Mouse (Mus musculus): ENCODE measurements around the gene Slc22a1.

The Slc22a1 gene

GRCm38 (mm10) chr17:12675646-12676045, at the start of gene Slc22a1:
Gene Slc22a1, minus strand, starts transcription at chr17:12675829.
- Histone ChIP-seq H3K27me3 (ENCODE audit: insufficient read depth, low read length) (no peaks in the 10 kb centered on the region), H3K36me3 (ENCODE audit: insufficient read depth, low read length) (no peaks in the 10 kb centered on the region), H3K9me3 (ENCODE audit: low read length) (peaks cover 10% of the 10 kb centered on the region; the same call in 1 of the 2 replicates), H3K4me1 (replicated peaks; ENCODE audit: low read depth, low read length) (no peaks in the 10 kb centered on the region), H3K4me3 (replicated peaks; ENCODE audit: low read length) (no peak within 1 kb of the TSS)
- TF ChIP-seq NANOG (IDR thresholded peaks at IDR 0.05; ENCODE audit: borderline replicate concordance, low read length) (no peak), CTCF (conservative IDR thresholded peaks at IDR 0.05; ENCODE audit: low read length) (no peak), POU5F1 (IDR thresholded peaks at IDR 0.05; ENCODE audit: borderline replicate concordance, low read length) (no peak)

DNA sequence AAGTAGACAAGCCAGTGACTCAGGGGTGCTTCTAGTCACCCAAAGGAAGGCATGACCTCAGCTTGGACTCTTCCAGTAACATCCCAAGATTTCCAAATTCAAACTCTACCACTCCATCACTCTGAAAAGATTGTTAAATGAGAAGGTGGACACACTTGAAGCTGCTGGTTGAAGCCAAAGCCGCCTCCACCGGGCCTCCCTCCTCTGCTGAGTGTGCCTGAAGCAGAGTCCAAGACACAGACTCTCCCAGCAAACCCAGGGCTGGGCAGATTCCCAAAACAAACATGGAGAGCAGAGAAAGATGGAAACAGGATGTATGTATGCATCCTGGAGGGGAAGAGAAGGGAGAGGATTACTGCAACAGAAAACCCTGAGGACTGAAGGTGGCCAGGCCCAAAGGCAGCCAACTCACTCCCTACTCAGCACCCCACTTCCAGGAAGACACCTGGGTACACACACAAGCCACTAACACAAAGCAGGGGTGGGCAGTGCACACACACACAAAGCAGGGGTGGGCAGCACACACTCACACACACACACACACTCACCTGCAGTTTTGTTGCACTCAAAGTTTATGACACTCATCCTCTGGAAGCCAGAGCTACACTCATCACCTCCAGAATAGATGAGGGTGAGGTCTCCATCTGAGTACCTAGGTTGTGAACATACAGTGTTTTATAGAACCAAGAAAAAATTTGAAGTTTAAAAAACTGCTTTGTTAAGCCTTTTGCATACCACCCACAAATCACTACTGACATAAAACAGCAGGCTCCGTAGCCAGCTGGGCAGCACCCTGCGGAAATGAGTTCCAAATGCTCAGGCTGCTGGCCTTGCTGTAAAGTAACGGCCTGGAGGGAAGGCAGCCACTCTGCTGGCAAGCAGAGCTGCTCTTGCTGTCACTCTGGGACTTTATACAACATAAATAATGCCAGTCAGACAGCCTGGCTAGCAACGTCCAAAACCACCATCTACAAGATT, 49.4 kb upstream of the Slc22a1 start:
- H3K36me3 ChIP-seq (ENCODE audit: insufficient read depth, low read length): peaks cover 79% of the 10 kb centered on the region
- TF ChIP-seq CTCF (conservative IDR thresholded peaks at IDR 0.05; ENCODE audit: low read length) (no peak), POU5F1 (IDR thresholded peaks at IDR 0.05; ENCODE audit: borderline replicate concordance, low read length) (no peak), NANOG (IDR thresholded peaks at IDR 0.05; ENCODE audit: borderline replicate concordance, low read length) (no peak)
- no peaks in the 10 kb centered on the region for H3K27me3 ChIP-seq (ENCODE audit: insufficient read depth, low read length)
- H3K4me1 ChIP-seq (replicated peaks; ENCODE audit: low read depth, low read length): no peaks in the 10 kb centered on the region
- H3K4me3 ChIP-seq (replicated peaks; ENCODE audit: low read length): no peak overlapping the region
- H3K9me3 ChIP-seq (ENCODE audit: low read length): no peaks in the 10 kb centered on the region

GRCm38 (mm10) chr17:12723986-12724766, 48.5 kb upstream of the Slc22a1 start:
- Histone ChIP-seq H3K9me3 (ENCODE audit: low read length) (no peaks in the 10 kb centered on the region), H3K4me1 (replicated peaks; ENCODE audit: low read depth, low read length) (no peaks in the 10 kb centered on the region), H3K27me3 (ENCODE audit: insufficient read depth, low read length) (no peaks in the 10 kb centered on the region), H3K36me3 (ENCODE audit: insufficient read depth, low read length) (peaks cover 80% of the 10 kb centered on the region), H3K4me3 (replicated peaks; ENCODE audit: low read length) (no peak overlapping the region)
- TF ChIP-seq POU5F1 (IDR thresholded peaks at IDR 0.05; ENCODE audit: borderline replicate concordance, low read length): no peak
- TF ChIP-seq NANOG (IDR thresholded peaks at IDR 0.05; ENCODE audit: borderline replicate concordance, low read length): no peak
- no peak for TF ChIP-seq CTCF (conservative IDR thresholded peaks at IDR 0.05; ENCODE audit: low read length)

DNA sequence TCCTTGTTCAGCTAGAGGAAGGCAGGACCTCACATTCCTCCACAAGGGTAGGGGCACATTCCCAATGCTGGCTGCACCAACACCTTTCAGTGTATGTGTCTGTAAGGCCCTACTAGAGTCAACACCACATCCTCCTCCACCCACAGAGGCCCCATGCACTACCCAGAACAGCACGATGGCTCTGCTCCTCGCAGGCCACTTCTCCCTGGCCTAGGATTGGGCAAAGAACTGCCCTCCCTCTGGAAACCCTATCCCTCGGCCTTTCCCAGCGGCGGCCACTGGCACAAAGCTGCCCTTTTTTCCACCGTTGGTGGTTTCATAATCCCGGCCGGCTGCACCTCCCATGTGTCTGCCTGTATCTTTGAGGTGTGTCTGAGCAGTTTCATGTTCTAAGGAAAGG, 47.0 kb upstream of the Slc22a1 start:
- no peaks in the 10 kb centered on the region for H3K9me3 ChIP-seq (ENCODE audit: low read length)
- H3K36me3 ChIP-seq (ENCODE audit: insufficient read depth, low read length): peaks cover 88% of the 10 kb centered on the region
- no peak overlapping the region for H3K4me3 ChIP-seq (replicated peaks; ENCODE audit: low read length)
- no peaks in the 10 kb centered on the region for H3K4me1 ChIP-seq (replicated peaks; ENCODE audit: low read depth, low read length)
- no peak for TF ChIP-seq NANOG (IDR thresholded peaks at IDR 0.05; ENCODE audit: borderline replicate concordance, low read length)
- TF ChIP-seq POU5F1 (IDR thresholded peaks at IDR 0.05; ENCODE audit: borderline replicate concordance, low read length): no peak
- TF ChIP-seq CTCF (conservative IDR thresholded peaks at IDR 0.05; ENCODE audit: low read length): no peak
- no peaks in the 10 kb centered on the region for H3K27me3 ChIP-seq (ENCODE audit: insufficient read depth, low read length)

DNA sequence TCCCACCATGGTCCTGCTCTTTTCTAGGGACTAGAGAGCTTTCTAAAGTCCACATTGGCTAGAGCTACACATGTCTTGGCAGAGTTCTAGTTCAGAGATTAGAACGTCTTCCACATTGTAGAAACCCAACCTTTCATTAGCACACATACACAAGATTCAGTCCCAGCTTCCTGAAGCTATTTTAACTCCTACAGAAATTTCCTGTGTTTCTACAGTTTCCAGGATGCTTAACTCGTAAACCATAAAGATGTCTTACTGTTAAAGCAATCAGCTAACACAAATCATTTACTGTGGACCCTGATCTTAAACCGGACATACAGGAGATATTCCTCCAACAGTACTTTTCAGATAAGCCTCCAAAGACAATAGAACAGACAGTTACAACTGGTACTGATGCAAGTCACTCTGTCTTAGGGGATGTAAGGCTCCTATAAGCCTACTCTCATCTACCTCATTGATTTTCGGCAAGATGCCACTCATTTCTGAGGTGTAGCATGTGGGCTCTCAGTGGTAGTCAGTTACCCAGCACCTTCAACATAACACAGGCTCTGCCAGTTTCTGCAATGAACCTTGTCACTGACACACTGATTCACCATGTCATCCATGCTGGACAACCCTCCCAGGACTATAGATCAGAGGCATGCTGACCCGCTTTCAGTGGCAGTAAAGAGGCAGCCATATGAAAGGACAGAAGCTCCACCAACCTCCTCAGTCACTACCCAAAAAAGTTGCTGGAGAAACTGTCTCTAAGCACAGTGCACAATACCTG, 45.7 kb upstream of the Slc22a1 start:
- TF ChIP-seq POU5F1 (IDR thresholded peaks at IDR 0.05; ENCODE audit: borderline replicate concordance, low read length): no peak
- TF ChIP-seq CTCF (conservative IDR thresholded peaks at IDR 0.05; ENCODE audit: low read length): no peak
- TF ChIP-seq NANOG (IDR thresholded peaks at IDR 0.05; ENCODE audit: borderline replicate concordance, low read length): no peak
- H3K4me1 ChIP-seq (replicated peaks; ENCODE audit: low read depth, low read length): no peaks in the 10 kb centered on the region

GRCm38 (mm10) chr17:12718251-12718650, 42.6 kb upstream of the Slc22a1 start:
- Histone ChIP-seq H3K4me3 (replicated peaks; ENCODE audit: low read length) (no peak overlapping the region), H3K36me3 (ENCODE audit: insufficient read depth, low read length) (peaks cover 94% of the 10 kb centered on the region), H3K27me3 (ENCODE audit: insufficient read depth, low read length) (no peaks in the 10 kb centered on the region), H3K9me3 (ENCODE audit: low read length) (no peaks in the 10 kb centered on the region), H3K4me1 (replicated peaks; ENCODE audit: low read depth, low read length) (no peaks in the 10 kb centered on the region)
- no peak for TF ChIP-seq CTCF (conservative IDR thresholded peaks at IDR 0.05; ENCODE audit: low read length)

More for the DNA sequence above, 45.7 kb upstream of the Slc22a1 start:
- no peaks in the 10 kb centered on the region for H3K9me3 ChIP-seq (ENCODE audit: low read length)
- H3K4me3 ChIP-seq (replicated peaks; ENCODE audit: low read length): no peak overlapping the region
- no peaks in the 10 kb centered on the region for H3K27me3 ChIP-seq (ENCODE audit: insufficient read depth, low read length)
- peaks cover 90% of the 10 kb centered on the region for H3K36me3 ChIP-seq (ENCODE audit: insufficient read depth, low read length)

- no peak for TF ChIP-seq NANOG (IDR thresholded peaks at IDR 0.05; ENCODE audit: borderline replicate concordance, low read length)
- TF ChIP-seq POU5F1 (IDR thresholded peaks at IDR 0.05; ENCODE audit: borderline replicate concordance, low read length): no peak
- no peak for TF ChIP-seq CTCF (conservative IDR thresholded peaks at IDR 0.05; ENCODE audit: low read length)
- Histone ChIP-seq H3K9me3 (ENCODE audit: low read length) (no peaks in the 10 kb centered on the region), H3K36me3 (ENCODE audit: insufficient read depth, low read length) (peaks cover 99% of the 10 kb centered on the region), H3K4me1 (replicated peaks; ENCODE audit: low read depth, low read length) (no peaks in the 10 kb centered on the region), H3K27me3 (ENCODE audit: insufficient read depth, low read length) (no peaks in the 10 kb centered on the region), H3K4me3 (replicated peaks; ENCODE audit: low read length) (no peak overlapping the region)
These were observed 41.8 kb upstream of the Slc22a1 start for GRCm38 (mm10) chr17:12717445-12717844.

DNA sequence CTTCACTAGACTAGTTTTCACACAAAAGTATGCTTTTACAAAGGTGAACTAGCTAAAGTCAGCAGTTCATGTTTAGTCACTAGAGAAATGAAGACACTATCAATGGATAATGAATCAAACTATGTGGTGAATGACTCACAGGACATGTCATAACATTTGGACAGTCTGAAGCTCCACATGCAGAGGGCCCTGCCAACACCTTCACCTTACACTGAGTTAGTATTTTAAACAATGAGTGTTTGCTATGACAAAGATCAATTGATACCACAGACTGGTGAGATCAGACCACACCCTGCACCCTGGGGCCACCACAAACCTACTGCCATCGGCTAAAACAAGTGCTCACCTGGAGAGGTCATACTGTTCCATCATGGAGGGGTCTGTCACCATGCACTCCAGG, 39.4 kb upstream of the Slc22a1 start:
- TF ChIP-seq CTCF (conservative IDR thresholded peaks at IDR 0.05; ENCODE audit: low read length): no peak
- TF ChIP-seq POU5F1 (IDR thresholded peaks at IDR 0.05; ENCODE audit: borderline replicate concordance, low read length): no peak
- no peak for TF ChIP-seq NANOG (IDR thresholded peaks at IDR 0.05; ENCODE audit: borderline replicate concordance, low read length)
- Histone ChIP-seq H3K9me3 (ENCODE audit: low read length) (no peaks in the 10 kb centered on the region), H3K36me3 (ENCODE audit: insufficient read depth, low read length) (peaks cover 98% of the 10 kb centered on the region), H3K27me3 (ENCODE audit: insufficient read depth, low read length) (no peaks in the 10 kb centered on the region), H3K4me3 (replicated peaks; ENCODE audit: low read length) (no peak overlapping the region), H3K4me1 (replicated peaks; ENCODE audit: low read depth, low read length) (no peaks in the 10 kb centered on the region)

All from E14TG2a.4 (cell line).